Mouse (Mus musculus) heart, postnatal 10 days (tissue): Measurements from ENCODE around the gene Mtor. TPM values are rescaled to one million over a fixed set of nuclear protein-coding genes. Genes with fewer than 3 reads are reported as not detected.

Source experiments
- DNase-seq, 2 experiments: peaks; one replicate each; pipeline ENCODE4 v3.0.0; 2021
- intact Hi-C: fragments of 180-260 bp; cut with DNase I; formaldehyde crosslinking; loops from one replicate; pipeline ENCODE4 v1.15.1; 2025
- total RNA-seq, 2 experiments: library from RNA; stranded (reverse); gene quantifications; 2 replicates each; pipeline ENCODE4 v1.2.3; 2021

Mtor gene
- total RNA-seq, 2 experiments from 2014 or later, result 57.5 to 59.4 TPM

DNA sequence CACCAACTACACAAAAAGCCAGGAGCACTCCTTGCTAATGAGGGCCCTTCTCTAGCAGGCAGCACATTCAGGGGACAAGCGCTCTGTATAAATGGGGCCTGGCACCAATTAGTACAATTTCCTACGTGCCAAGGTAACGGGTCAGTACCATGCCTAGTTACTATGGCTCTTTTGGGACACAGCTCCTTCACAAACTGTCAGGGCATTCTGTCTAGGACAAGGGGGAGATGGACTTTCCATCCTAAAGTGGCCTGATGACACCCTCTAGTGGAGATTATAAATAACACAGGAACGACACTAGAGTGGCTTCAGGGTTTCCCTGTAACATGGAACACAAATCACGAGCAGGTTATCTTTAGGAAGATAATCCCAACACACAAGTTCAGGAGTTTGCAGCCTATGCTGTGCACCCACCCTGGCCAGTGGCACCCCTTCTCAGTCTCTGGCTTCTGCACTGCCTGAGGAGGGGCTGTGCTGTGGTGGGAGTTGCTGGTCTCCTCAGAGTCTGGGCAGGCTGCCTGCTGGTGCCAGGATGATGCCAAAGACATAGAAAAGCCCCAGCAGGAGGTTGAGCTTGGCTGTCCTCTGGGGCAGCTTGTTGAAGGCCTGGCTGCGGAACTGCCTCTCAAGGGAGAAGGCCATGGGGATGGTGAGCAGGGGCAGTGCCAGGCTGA, 12.6 kb upstream of the Mtor start:
- peak in 1 of 2 experiments; percentile 27 for DNase-seq
- intact Hi-C loops, result loop anchor here (2.0 kb wide), 1 partner anchor 265 kb away; no protein-coding TSS in a partner anchor

GRCm38 (mm10) chr4:148441931-148442330, 6.5 kb upstream of the Mtor start:
- no peak for DNase-seq
- intact Hi-C loops, result no loop called here

- DNase-seq, result no peak
- intact Hi-C loops, result no loop called here
These were observed 5.8 kb upstream of the Mtor start for GRCm38 (mm10) chr4:148442598-148442997.

DNA sequence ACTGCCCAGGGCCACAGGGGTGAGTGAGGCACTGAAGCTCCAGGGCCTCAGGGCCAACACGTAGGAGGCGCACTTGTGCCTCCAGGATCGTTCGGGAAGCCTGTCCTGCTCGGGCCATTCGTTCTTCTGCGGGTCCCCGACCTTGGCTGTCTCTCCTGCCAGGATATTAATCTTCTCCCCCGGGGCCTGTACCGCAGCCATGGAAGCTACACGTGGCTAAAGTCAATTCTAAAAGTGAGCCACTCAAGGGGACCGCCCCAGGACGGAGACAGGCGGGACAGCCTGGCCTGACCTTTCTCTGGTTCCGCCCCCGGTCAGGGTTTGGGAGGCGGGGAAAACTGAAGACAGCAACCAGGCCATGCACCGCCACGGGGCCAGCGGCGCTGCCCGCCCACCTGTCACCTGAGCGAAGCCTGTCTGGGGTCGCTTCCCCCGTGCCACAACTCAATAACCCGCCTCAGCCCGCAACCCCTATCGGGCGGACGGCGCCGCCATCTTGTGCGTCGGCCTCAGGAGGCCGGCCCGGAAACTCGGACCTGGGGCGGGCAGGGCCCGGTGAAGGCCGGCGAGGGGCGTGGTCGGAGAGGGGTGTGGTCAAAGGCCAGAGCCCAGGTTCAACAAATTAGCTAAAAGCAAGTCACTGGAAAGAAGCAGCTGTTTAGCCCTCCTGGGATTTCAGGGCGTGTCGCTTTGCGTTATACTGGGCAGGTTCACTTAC, 4.0 kb upstream of the Mtor start, which contains the start of gene Ubiad1:
Gene Ubiad1 (minus strand): TSS at position 522 of the 718 bp plus-strand sequence.
- intact Hi-C loops, result no loop called here
- DNase-seq, result peak; percentile 87 to 93

GRCm38 (mm10) chr4:148448853-148449245, 438 bp downstream of the Mtor start:
- no peak for DNase-seq

GRCm38 (mm10) chr4:148453707-148454106, 5.3 kb downstream of the Mtor start:
- no peak for DNase-seq
- intact Hi-C loops, result no loop called here

More at GRCm38 (mm10) chr4:148448853-148449245, 438 bp downstream of the Mtor start:
- intact Hi-C loops, result no loop called here

- DNase-seq, result no peak
- intact Hi-C loops, result no loop called here
These were observed 7.1 kb downstream of the Mtor start for GRCm38 (mm10) chr4:148455477-148456025.

DNA sequence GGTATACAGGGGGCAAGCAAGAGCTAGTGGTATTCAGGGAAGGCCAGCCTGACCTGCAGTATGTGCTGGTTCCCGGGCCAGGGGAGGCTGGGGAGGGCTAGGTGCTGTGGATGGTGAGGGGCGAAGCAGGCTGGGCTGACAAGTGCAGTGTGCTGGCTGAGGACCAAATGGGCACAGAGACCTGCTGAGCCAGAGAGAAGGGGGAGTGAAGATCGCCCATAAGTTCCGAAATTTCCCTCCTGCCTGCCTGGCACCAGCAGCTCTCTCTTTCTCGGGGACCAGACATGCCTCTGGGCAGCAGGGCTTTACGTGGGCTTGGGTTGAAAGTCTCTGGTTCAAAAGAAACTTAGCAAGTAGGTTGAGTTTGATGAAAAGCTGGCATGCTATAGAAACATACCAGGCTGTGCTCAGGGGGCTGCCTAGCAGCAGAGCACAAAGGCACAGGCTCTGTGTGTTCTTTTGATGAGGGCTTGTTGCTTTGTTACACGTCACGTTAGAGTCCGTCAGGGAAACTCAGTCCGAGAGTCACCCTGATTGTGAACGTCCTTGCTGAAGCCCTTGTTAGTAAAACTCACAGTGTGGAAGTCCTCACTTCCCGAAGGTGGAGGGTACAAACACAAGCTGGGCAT, 12.4 kb downstream of the Mtor start:
- no peak for DNase-seq
- intact Hi-C loops, result no loop called here

DNA sequence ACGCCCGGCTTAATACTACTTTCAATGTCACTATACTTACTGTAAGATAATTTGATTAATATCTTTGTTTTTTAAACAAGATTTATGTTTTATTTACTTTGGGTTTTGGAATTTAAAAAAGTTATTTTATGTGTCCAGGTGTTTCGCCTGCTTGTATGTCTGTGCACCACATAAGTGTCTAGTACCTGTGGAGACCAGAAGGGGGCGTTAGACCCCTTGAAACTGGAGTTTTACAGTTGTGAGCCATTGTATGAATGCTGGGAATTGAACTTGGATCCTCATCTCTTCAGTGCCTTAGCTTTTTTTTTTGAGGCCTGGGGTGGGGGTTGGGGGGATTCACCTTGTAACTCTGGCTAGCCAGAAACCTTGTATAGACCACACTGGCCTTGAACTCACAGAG, 13.4 kb downstream of the Mtor start:
- intact Hi-C loops, result no loop called here
- no peak for DNase-seq

DNA sequence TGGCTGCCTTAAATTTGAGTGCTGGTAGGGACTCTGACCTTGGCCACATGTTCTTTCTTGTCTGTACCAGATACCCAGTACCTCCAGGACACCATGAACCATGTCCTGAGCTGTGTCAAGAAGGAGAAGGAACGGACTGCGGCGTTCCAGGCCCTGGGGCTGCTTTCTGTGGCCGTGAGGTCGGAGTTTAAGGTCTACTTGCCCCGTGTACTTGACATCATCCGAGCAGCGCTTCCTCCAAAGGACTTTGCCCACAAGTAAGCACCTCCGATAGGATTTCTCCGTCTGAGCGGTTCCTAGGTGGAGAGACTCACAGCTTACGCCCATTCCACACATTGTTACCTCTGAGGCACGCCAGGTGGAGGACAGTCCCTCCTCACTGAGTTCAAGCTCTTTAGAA, 14.3 kb downstream of the Mtor start:
- no peak for DNase-seq
- intact Hi-C loops, result no loop called here

DNA sequence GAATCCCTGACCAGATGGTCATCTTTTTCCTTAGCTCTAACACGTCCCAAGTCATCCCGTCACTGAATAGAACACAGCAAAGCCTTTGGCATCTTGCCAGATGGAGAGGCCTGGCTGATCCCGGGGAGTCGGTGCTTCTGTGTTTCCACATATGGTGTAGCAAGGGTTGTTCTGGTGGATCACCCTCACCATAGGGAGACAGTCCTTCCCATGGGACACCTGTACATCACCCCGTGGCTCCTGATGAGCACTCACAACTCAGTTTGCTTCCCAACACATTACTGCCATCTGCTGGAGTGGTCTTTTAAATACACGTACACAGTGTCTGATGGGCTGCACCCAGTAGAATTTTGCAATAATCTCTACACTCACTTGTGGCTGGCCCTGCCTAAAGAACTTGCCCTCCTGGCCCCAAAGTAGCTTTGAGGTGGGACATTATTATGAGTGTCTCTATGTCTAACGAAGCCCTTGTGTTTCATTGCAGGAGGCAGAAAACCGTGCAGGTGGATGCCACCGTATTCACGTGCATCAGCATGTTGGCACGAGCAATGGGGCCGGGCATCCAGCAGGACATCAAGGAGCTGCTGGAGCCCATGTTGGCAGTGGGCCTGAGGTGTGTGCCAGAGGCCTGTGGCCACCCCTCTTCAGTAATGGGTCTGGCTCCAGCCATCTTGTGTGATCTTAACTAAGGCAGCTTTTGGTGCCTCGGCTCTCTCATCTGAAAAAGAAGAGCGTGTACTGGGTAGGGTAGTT, 15.0 kb downstream of the Mtor start:
- intact Hi-C loops, result no loop called here
- peak; percentile 47 to 65 for DNase-seq

GRCm38 (mm10) chr4:148464301-148464700, 15.9 kb downstream of the Mtor start:
- no peak for DNase-seq
- intact Hi-C loops, result no loop called here

DNA sequence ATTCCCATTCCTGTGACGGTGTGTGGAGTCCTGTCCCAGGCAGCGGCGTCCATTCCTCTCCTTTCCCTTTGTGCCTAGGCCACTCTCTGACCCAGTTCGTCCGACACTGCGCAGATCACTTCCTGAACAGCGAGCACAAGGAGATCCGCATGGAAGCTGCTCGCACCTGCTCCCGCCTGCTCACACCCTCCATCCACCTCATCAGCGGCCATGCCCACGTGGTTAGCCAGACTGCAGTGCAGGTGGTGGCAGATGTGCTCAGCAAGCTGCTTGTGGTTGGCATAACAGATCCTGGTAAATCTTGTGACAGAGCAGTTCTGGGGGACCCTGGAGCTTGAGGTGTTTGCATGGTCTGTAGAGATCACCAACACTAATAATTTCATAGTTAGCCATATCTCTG, 16.5 kb downstream of the Mtor start:
- no peak for DNase-seq
- intact Hi-C loops, result no loop called here

DNA sequence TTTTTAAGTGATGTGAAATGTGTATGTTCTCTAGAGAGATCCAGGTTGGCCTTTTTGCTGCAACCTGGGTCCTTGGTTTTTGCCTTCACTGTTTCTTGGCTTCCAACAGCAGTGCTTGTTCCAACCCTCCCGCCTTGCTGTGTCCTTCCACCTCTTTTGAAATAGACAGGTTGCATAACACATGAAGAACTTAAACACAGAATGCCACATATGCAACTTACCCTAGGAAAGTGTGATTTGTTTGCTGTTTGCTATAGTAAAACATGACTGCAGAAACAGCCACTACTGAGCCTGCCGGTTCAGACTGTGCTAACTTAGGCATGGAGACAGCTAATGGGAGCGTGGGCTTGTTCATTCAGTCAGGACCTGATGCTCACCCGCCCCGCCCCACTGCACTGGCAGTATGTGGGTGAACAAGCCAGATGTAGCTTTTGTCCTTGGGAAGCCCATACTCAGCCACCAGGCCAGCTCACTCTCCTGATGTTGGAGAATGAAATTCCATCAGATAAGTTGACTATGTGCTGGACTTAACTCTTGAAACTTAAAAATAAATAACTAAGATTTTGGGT, 18.2 kb downstream of the Mtor start:
- intact Hi-C loops, result no loop called here
- DNase-seq, result no peak

DNA sequence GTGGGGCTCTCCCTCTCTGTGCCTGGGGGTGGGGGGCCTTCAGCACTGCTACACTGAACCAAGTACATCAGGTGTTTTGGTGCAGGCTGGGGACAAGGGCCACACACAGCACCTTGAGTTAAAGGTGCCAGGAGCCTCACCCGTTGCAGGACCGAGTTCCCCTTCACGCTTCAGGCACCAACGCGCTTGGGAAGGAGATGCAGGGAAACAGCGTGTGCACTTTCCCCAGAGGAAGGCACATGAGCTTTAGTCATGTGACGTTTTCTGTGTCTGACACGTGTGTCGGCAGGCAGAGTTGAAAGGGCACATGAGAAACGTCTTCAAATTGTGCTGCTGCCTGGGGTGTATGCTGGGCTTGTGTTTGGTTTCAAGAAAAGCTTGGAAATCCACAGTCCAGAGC, 20.0 kb downstream of the Mtor start:
- intact Hi-C loops, result no loop called here
- DNase-seq, result no peak

DNA sequence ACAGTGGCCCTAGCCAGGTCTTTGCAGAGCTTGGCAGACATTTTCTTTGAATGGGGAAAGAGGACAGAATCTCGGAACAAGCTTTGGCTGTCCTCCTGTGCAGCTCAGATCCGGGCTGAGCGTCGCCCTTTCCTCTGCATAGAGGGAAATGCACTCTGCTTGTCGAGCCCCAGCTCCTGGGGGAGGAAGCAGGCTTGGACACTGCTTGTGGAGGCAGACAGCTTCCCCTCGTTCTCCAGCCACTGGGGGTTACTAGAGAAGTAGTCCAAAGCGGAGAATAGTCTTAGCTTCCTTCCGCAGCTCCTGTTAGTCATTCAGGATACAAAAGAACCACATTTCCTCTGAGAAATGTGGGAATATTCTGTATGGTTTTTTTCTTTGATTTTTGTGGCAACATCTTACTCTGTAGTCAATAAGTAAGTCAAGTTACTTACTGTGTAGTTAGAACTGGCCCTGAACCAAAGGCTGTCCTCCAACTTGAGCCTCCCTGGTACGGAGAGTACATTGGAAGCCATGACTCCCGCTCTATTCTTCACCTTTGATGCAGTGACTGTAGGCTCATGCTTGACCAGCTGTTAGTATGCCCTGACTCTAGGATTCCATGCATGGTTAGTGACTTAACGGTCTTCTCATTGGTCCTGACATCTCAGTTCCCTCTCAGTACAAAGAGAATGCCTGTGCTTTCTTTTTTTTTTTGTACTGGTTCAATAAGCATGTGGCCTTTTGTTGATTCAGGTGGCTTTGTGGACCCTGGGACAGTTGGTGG, 21.3 kb downstream of the Mtor start:
- intact Hi-C loops, result no loop called here
- DNase-seq, result peak in 1 of 2 experiments; percentile 16

GRCm38 (mm10) chr4:148471363-148471806, 23.0 kb downstream of the Mtor start:
- intact Hi-C loops, result no loop called here
- no peak for DNase-seq

DNA sequence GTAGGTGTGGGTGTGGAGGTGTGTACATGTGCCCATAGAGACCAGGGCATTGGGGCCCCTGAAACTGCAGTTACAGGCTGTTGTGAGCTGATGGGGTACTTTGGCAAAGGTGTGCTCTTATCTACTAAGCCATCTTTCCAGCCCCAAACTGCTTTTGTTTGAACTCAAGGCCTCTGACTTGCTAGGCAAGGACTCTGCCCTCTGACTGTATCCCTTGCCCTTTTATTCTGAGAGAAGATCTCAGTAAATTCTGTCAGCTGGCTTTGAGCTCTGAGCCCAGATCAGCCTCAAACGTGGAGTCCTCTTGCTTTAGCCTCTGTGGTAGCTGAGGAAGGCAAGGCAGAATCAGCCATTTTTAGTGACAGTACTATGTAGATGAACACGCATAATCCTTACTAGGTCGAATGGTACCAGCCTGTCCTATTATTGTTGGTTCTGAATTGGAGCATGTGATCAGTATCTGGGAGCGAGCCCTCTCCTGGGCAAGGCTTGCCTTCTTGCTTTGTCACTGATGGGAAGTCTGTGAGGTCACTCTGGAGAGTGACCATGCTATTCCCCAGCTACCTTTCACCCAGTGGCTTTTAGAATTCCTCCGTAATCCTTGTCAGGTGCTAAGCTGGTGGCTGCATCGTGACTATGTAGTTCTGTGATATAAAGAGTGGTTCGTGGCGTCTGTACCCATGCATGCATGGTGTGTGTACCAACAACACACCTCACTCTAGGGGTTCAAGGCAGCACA, 24.2 kb downstream of the Mtor start:
- intact Hi-C loops, result no loop called here
- no peak for DNase-seq

DNA sequence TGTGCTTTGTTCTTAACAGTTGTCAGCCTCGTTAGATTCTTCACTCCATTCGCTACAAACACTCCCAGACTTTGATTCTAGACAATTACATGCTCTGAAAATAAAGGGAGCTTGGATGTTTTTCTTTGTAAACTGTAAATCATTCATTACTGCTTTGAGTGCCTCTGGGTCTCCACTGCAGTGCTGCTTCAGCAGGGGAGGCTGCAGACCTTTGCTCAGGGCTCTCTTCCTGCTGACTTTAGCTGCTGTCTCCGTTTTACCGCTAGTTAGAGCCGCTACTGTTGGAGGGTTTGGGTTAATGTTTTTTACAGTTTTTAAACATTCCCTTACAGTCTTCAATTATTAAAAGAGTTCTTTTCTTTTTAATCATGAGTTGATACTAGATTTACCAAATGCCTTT, 25.1 kb downstream of the Mtor start:
- intact Hi-C loops, result no loop called here

More for the DNA sequence above, 25.1 kb downstream of the Mtor start:
- DNase-seq, result no peak
